Mouse (Mus musculus) retina, embryonic 14.5 days (tissue): ENCODE measurements around the gene Mmp21.
"Not testable (repeated sequence)": the region's sequence is repeated elsewhere in the genome, so short reads cannot be mapped to it uniquely, and the experiment has no call there.

Experiments
- DNase-seq: peaks from one replicate; pipeline ENCODE4 v3.0.0-alpha.2; 2015; ENCODE audit warnings: low spot score

Mmp21 gene

GRCm38 (mm10) chr7:133679961-133680360 lies at the start of gene Mmp21:
TSS of gene Mmp21 (minus strand) at chr7:133680061.
- no peak for DNase-seq

DNA sequence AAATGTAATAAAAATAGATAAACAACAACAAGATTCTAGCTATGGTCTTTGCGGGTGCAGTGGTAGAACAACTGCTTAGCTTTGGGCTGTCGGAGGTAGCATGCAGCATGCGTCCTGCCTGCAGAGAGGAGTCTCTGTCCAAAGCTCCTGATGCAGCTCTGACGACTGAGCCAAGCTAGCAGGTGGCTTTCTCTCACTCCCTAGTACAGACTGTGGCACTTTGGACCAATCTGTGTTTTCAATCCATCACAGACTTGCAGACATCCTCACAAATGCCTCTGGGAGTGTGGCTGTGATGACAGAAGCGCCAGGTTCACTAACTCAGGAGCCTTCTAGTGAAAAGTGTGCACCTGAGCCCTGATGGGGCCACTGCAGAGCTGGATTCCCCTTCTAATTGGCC lies 49.5 kb upstream of the Mmp21 start:
- no peak for DNase-seq

DNA sequence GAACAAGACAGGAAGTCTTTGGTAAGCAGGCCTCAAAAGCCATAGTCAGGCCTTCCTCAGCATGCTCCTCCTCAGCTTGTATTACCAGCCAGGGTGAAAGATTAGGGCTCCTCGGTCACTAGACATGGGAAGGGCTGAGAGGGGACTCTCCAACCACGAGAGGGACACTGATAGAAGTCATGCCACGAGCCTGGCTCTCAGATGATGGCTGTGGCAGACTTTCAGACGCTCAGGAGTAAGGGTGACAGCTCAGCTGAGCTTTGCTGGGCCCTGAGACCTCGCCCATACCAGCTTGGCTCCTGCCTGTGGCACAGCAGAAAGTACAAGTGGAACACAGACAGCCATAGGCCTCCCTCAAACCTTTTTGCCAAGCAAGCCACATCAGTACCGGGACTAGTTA lies 47.2 kb upstream of the Mmp21 start:
- DNase-seq: no peak

GRCm38 (mm10) chr7:133725571-133725970 lies 45.7 kb upstream of the Mmp21 start:
- DNase-seq: no peak

DNA sequence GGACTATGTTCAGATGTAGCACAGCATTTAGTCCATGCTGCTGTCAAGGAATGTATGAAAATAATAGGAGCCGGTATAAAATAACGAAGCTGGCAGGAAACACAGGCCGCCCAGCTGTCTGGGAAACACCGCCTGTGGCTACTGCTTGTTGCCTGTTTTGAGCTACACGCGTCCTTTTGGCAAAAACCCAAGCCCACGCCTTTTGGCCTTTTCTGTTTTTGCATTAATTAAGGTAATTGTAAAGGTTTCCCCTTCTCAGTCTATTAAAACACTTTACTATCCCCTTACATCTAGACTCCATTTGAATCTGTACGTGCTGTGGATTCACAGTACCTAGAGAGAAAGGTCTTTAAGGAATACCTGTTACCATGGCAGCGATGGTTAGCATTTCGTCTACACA lies 45.0 kb upstream of the Mmp21 start:
- no peak for DNase-seq

GRCm38 (mm10) chr7:133720616-133721015 lies 40.8 kb upstream of the Mmp21 start:
- peak; percentile 80 for DNase-seq

DNA sequence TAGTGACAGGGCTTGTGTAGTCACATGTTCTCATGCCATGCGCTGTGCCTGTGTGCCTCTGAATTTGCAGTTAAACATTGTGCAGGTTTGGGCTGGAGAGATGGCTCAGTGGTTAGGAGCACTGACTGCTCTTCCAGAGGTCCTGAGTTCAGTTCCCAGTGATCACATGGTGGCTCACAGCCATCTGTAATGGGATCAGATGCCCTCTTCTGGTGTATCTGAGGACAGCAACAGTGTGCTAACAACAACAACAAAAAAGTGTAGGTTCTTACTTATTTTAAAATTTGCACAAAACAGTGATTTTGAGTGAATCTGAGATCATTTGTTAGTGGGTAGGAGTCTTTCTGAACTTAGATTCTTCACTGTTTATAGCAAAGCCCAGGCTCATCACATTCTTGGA lies 38.7 kb upstream of the Mmp21 start:
- no peak for DNase-seq

- no peak for DNase-seq
Measured at GRCm38 (mm10) chr7:133715387-133715786, 35.5 kb upstream of the Mmp21 start.

GRCm38 (mm10) chr7:133707301-133707700 lies 27.4 kb upstream of the Mmp21 start:
- peak; percentile 9 for DNase-seq

GRCm38 (mm10) chr7:133703906-133704305 lies 24.0 kb upstream of the Mmp21 start:
- no peak for DNase-seq

DNA sequence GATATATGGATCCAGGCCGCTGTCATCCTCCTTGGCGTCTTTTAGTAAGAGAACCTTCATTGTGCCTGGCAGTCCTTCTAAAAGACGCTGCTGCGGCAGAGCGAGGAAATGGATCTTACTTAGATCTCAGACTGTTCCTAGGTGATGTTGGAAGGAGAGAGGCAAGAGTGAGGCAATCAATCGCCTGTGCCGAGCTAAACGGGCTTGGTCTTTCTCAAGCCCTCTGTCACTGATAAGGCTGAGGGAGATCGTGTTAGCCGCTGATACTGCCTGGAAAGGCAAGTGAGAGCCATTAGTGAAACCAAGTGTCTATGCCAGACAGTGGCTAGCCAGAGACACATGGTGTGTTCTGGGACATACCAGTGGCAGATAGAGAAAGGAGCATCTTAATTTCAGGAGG lies 22.5 kb upstream of the Mmp21 start:
- no peak for DNase-seq

- no peak for DNase-seq
Measured at GRCm38 (mm10) chr7:133701366-133701765, 21.5 kb upstream of the Mmp21 start.

GRCm38 (mm10) chr7:133699885-133700284 lies 20.0 kb upstream of the Mmp21 start:
- no peak for DNase-seq

- DNase-seq: no peak
Measured at GRCm38 (mm10) chr7:133698021-133698709, 18.3 kb upstream of the Mmp21 start.

DNA sequence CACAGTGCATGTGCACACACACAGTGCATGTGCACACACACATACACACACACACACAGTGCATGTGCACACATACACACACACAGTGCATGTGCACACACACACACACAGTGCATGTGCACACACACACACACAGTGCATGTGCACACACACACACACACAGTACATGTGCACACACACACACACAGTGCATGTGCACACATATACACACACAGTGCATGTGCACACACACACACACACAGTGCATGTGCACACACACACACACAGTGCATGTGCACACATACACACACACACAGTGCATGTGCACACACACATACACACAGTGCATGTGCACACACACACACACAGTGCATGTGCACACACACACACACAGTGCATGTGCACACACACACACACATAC lies 5.8 kb upstream of the Mmp21 start:
- DNase-seq: not testable (repeated sequence)

DNA sequence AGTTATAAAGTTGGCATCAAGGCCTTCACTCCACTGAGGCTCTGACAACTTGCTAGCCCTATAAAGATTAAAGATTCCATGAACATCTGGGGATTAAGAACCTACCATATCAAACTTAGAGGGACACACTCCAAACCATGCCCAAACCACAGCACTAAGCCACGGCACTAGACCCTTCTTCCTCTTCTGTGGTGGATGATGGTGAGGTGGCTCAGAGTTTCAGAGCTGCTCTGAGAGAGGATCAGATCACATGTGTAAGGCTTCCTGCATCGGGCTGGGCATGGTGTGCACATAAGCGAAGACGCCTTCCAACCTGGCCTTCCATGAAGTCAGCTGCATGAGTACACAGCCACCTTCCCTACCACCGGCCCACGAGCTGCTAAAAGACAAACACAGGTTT lies 4.8 kb upstream of the Mmp21 start:
- DNase-seq: no peak

- DNase-seq: no peak
Measured at GRCm38 (mm10) chr7:133684110-133684509, 4.2 kb upstream of the Mmp21 start.

GRCm38 (mm10) chr7:133683626-133684025 lies 3.8 kb upstream of the Mmp21 start:
- no peak for DNase-seq

GRCm38 (mm10) chr7:133679439-133679838 lies 422 bp downstream of the Mmp21 start:
- no peak for DNase-seq

DNA sequence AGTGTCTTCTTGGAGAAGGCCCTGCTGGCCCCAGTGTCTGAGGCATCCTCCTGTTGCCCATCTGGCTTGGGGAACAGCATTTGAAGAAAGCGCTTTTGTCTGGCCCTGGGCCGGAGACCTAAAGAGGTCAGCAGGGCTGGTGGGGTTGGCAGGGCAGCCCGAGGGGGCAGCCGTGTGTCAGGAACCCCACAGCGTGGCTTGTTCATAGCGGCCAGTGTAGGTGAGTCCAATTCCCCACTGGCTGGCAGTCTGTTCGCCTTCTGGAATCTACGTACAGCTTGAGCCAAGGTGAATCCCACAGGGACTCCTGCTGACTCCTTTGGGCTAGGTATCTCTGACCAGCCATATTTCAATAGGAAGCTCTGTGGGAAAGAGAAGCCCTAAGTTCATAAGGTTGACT lies 1.1 kb downstream of the Mmp21 start:
- no peak for DNase-seq

DNA sequence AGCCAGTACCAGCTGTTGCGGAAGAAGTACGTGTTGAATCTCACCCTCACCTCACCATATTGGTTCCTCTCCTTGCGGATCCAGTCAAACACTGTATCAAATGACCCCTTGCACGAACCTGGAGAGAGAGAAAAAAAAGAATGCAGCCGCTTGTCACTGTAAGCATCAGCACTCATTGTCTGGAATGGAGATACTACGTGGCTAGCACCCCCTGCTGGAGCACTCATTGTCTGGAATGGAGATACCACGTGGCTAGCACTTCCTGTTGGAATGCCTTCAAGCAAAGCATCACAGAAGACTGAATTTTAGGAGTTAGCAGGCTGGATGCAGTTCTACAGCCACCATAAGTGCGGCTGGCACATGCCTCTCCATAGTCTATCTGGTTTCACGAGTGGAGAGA lies 3.9 kb downstream of the Mmp21 start:
- DNase-seq: peak; percentile 45

- no peak for DNase-seq
Measured at GRCm38 (mm10) chr7:133670846-133671245, 9.0 kb downstream of the Mmp21 start.

- DNase-seq: no peak
Measured at GRCm38 (mm10) chr7:133669946-133670345, 9.9 kb downstream of the Mmp21 start.

DNA sequence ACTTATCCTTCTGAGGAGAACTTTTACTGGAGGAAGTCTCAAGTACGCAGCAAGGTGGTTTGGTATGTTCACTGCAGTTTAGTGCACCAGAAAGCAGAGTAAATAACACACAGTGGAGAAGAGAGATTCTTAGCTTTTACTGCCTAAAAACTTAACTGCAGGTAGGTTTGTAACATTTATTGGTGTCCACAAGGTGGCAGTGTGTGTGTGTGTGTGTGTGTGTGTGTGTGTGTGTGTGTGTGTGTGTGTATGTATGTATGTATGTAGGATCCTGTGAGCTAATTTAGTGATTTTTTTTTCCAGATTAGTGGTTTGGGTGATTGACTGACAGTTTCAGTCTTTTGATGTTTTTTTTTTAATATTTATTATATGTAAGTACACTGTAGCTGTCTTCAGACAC lies 10.8 kb downstream of the Mmp21 start:
- peak; percentile 37 for DNase-seq
